Mouse (Mus musculus) forebrain, postnatal 0 days (tissue): Measurements from ENCODE around the gene Plekhh2. TPM values are rescaled to one million over a fixed set of nuclear protein-coding genes. Genes with fewer than 3 reads are reported as not detected.

Experiments
- ATAC-seq: fragments of 200-750 bp; cut with Nextera tagmentation; 2 replicates; pipeline ENCODE4 v1.8.0; 2017; ENCODE audit warnings: mild to moderate bottlenecking, moderate library complexity
- DNase-seq: peaks from one replicate; pipeline ENCODE4 v3.0.0-alpha.2; 2015
- H3K27ac ChIP-seq: fragments of 300-500 bp; sonication (generic); 2 replicates; pipeline ENCODE4 v1.5.1; 2014; ENCODE audit warnings: low read depth, mild to moderate bottlenecking, antibody characterized with exemption, low read length, moderate library complexity, mixed read lengths
- H3K27me3 ChIP-seq: fragments of 300-500 bp; sonication (generic); 2 replicates; pipeline ENCODE4 v1.6.1; 2014; ENCODE audit warnings: mild to moderate bottlenecking, low read length, mixed read lengths; ENCODE audit not compliant: insufficient read depth
- H3K36me3 ChIP-seq: fragments of 300-500 bp; sonication (generic); 2 replicates; pipeline ENCODE4 v1.6.1; 2014; ENCODE audit warnings: mild to moderate bottlenecking, moderate library complexity; ENCODE audit not compliant: insufficient read depth
- H3K4me1 ChIP-seq: fragments of 300-500 bp; sonication (generic); 2 replicates; pipeline ENCODE4 v1.6.1; 2014; ENCODE audit warnings: antibody characterized with exemption; ENCODE audit not compliant: insufficient read depth
- H3K4me2 ChIP-seq: fragments of 300-500 bp; sonication (generic); 2 replicates; pipeline ENCODE4 v1.6.1; 2014; ENCODE audit warnings: low read depth, mild to moderate bottlenecking, moderate library complexity
- H3K4me3 ChIP-seq: fragments of 300-500 bp; sonication (generic); 2 replicates; pipeline ENCODE4 v1.5.1; 2014; ENCODE audit warnings: low read depth, low read length, mixed read lengths
- H3K9ac ChIP-seq: fragments of 300-500 bp; sonication (generic); 2 replicates; pipeline ENCODE4 v1.6.1; 2014; ENCODE audit warnings: mild to moderate bottlenecking
- H3K9me3 ChIP-seq: fragments of 300-500 bp; sonication (generic); 2 replicates; pipeline ENCODE4 v1.6.1; 2016; ENCODE audit warnings: low read length
- CTCF ChIP-seq: sonication (generic); IDR thresholded peaks from 2 replicates; pipeline ENCODE4 v1.5.1; 2016; ENCODE audit warnings: antibody characterized with exemption, control low read depth, low read depth
- WGBS: fragments of 180-500 bp; shearing (Covaris S2); extraction: QIAGEN DNeasy Blood & Tissue Kit; methylation state at CpG from one replicate; pipeline ENCODE4 v1.1.7; 2014; 5-methylcytosine and 5-hydroxymethylcytosine counted together
- polyA plus RNA-seq: library from polyadenylated mRNA; unstranded; fragments of >200 nt; fragmentation: Nextera tagmentation; extraction: Ambion mirVana; gene quantifications from 2 replicates; pipeline ENCODE4 v1.2.1, GENCODE M21; 2015
- total RNA-seq: library from RNA; depleted of rRNA; stranded (reverse); fragments of >200 nt; gene quantifications from 2 replicates; pipeline ENCODE4 v1.2.3, GENCODE M21; 2014

Gene Plekhh2
- total and polyA plus RNA-seq, 2 experiments from 2014 or later: 1.0 to 3.1 TPM

GRCm38 (mm10) chr17:84573305-84573704, 61.6 kb downstream of the Plekhh2 start:
- no peaks in the 10 kb centered on the region for H3K4me1 ChIP-seq
- no peaks in the 10 kb centered on the region for H3K9me3 ChIP-seq
- no peak overlapping the region for H3K27ac ChIP-seq
- no peaks in the 10 kb centered on the region for H3K36me3 ChIP-seq
- no peaks in the 10 kb centered on the region for H3K27me3 ChIP-seq
- WGBS: 95% methylated on average over 9 of the region's 9 CpGs
- TF ChIP-seq CTCF: no peak
- no peak for ATAC-seq
- no peak overlapping the region for H3K4me2 ChIP-seq
- H3K4me3 ChIP-seq: no peak overlapping the region
- no peak overlapping the region for H3K9ac ChIP-seq
- DNase-seq: no peak

GRCm38 (mm10) chr17:84573940-84574339, 62.2 kb downstream of the Plekhh2 start:
- Histone ChIP-seq H3K36me3 (no peaks in the 10 kb centered on the region), H3K27ac (no peak overlapping the region), H3K27me3 (no peaks in the 10 kb centered on the region), H3K4me2 (no peak overlapping the region), H3K9me3 (no peaks in the 10 kb centered on the region), H3K4me3 (no peak overlapping the region), H3K9ac (no peak overlapping the region), H3K4me1 (no peaks in the 10 kb centered on the region)
- no peak for ATAC-seq
- DNase-seq: no peak
- no peak for TF ChIP-seq CTCF
- 87% methylated on average over 5 of the region's 5 CpGs for WGBS

- ATAC-seq (no peak), DNase-seq (no peak)
- no peak for TF ChIP-seq CTCF
- no peak overlapping the region for H3K4me2 ChIP-seq
- WGBS: 83% methylated on average over 5 of the region's 5 CpGs
- H3K9me3 ChIP-seq: no peaks in the 10 kb centered on the region
- H3K4me1 ChIP-seq: no peaks in the 10 kb centered on the region
- H3K9ac ChIP-seq: no peak overlapping the region
- H3K27me3 ChIP-seq: no peaks in the 10 kb centered on the region
- no peaks in the 10 kb centered on the region for H3K36me3 ChIP-seq
- no peak overlapping the region for H3K4me3 ChIP-seq
- H3K27ac ChIP-seq: no peak overlapping the region
These were observed 63.4 kb downstream of the Plekhh2 start for GRCm38 (mm10) chr17:84575108-84575507.

- no peak overlapping the region for H3K4me2 ChIP-seq
- H3K4me3 ChIP-seq: no peak overlapping the region
- H3K4me1 ChIP-seq: no peaks in the 10 kb centered on the region
- no peak for TF ChIP-seq CTCF
- DNase-seq: no peak
- H3K9me3 ChIP-seq: no peaks in the 10 kb centered on the region
- H3K27ac ChIP-seq: no peak overlapping the region
- no peaks in the 10 kb centered on the region for H3K27me3 ChIP-seq
- no peaks in the 10 kb centered on the region for H3K36me3 ChIP-seq
- no peak for ATAC-seq
- H3K9ac ChIP-seq: no peak overlapping the region
- WGBS: 88% methylated on average over 16 of the region's 16 CpGs
These were observed 65.1 kb downstream of the Plekhh2 start for GRCm38 (mm10) chr17:84576621-84577293.

- no peaks in the 10 kb centered on the region for H3K4me1 ChIP-seq
- H3K9me3 ChIP-seq: no peaks in the 10 kb centered on the region
- no peaks in the 10 kb centered on the region for H3K36me3 ChIP-seq
- no peak overlapping the region for H3K9ac ChIP-seq
- WGBS: 82% methylated on average over 8 of the region's 8 CpGs
- no peak overlapping the region for H3K4me3 ChIP-seq
- no peak for TF ChIP-seq CTCF
- no peaks in the 10 kb centered on the region for H3K27me3 ChIP-seq
- no peak overlapping the region for H3K4me2 ChIP-seq
- H3K27ac ChIP-seq: no peak overlapping the region
- no peak for DNase-seq
- ATAC-seq: no peak
These were observed 67.6 kb downstream of the Plekhh2 start for GRCm38 (mm10) chr17:84579249-84579648.

- Histone ChIP-seq H3K9me3 (no peaks in the 10 kb centered on the region), H3K27me3 (no peaks in the 10 kb centered on the region), H3K9ac (no peak overlapping the region), H3K27ac (no peak overlapping the region), H3K36me3 (no peaks in the 10 kb centered on the region), H3K4me3 (no peak overlapping the region), H3K4me1 (no peaks in the 10 kb centered on the region), H3K4me2 (no peak overlapping the region)
- WGBS: 93% methylated on average over 10 of the region's 10 CpGs
- no peak for TF ChIP-seq CTCF
- DNase-seq: no peak
- no peak for ATAC-seq
These were observed 68.1 kb downstream of the Plekhh2 start for GRCm38 (mm10) chr17:84579817-84580216.

GRCm38 (mm10) chr17:84580821-84581220, 69.1 kb downstream of the Plekhh2 start:
- TF ChIP-seq CTCF: no peak
- WGBS: 68% methylated on average over 8 of the region's 8 CpGs

More at GRCm38 (mm10) chr17:84580821-84581220, 69.1 kb downstream of the Plekhh2 start:
- no peak overlapping the region for H3K4me2 ChIP-seq
- DNase-seq (no peak), ATAC-seq (no peak)
- no peak overlapping the region for H3K9ac ChIP-seq
- no peak overlapping the region for H3K4me3 ChIP-seq
- no peaks in the 10 kb centered on the region for H3K36me3 ChIP-seq
- H3K4me1 ChIP-seq: no peaks in the 10 kb centered on the region
- no peaks in the 10 kb centered on the region for H3K27me3 ChIP-seq
- H3K9me3 ChIP-seq: no peaks in the 10 kb centered on the region
- no peak overlapping the region for H3K27ac ChIP-seq
